ENCODE assay signal across 10 mouse cellular contexts in genomic region chr7:81541924-81542524, GRCm38 (mm10). TPM values are rescaled to one million over a fixed set of nuclear protein-coding genes. Genes with fewer than 3 reads are reported as not detected.
DNase-seq lines count a peak whose midpoint lies in the region; ATAC-seq and TF ChIP-seq lines count a peak whose summit lies in the region.
"Had no signal": no experiment of that assay in that cellular context is flagged by ENCODE, and none has a peak within 500 bp of the region (broad histone marks: within the 10 kb centered on the region; RNA-seq: fewer than 3 reads in every experiment).

No protein-coding gene starts in this region.

- H3K4me3 ChIP-seq in heart, adult 2 months: no peak overlapping the region
- H3K4me3 ChIP-seq in heart, embryonic 12.5 days: no peak overlapping the region
- H3K4me3 ChIP-seq in gastrocnemius, adult 2 months: no peak overlapping the region
- H3K4me3 ChIP-seq in neural tube, embryonic 15.5 days (replicated peaks): no peak overlapping the region
- H3K4me3 ChIP-seq: hindbrain, embryonic 15.5 days had no signal

- TF ChIP-seq POLR2A in heart, adult 2 months (IDR thresholded peaks at IDR 0.05; ENCODE audit: insufficient read depth, low read depth, low read length): no peak

- no peaks in the 10 kb centered on the region for H3K36me3 ChIP-seq in heart, adult 2 months (ENCODE audit: control insufficient read depth, insufficient read depth, low read length)
- peaks cover 84% of the 10 kb centered on the region for H3K36me3 ChIP-seq in heart, embryonic 12.5 days
- no peaks in the 10 kb centered on the region for H3K36me3 ChIP-seq in neural tube, embryonic 15.5 days
- H3K36me3 ChIP-seq: hindbrain, embryonic 15.5 days had no signal

- peak overlapping the region; percentile 32 for H3K27ac ChIP-seq in heart, adult 2 months
- H3K27ac ChIP-seq in heart, embryonic 12.5 days (ENCODE audit: poor library complexity, severe bottlenecking): no peak overlapping the region
- peak overlapping the region; percentile 78 for H3K27ac ChIP-seq in gastrocnemius, adult 2 months
- H3K27ac ChIP-seq in neural tube, embryonic 15.5 days (replicated peaks): no peak overlapping the region
- H3K27ac ChIP-seq: hindbrain, embryonic 15.5 days had no signal

- H3K4me2 ChIP-seq in heart, embryonic 12.5 days: no peak overlapping the region
- no peak overlapping the region for H3K4me2 ChIP-seq in neural tube, embryonic 15.5 days
- H3K4me2 ChIP-seq: hindbrain, embryonic 15.5 days had no signal

- intact Hi-C loops in heart, adult 2 months (cut with DNase I): no loop called here
- intact Hi-C loops in gastrocnemius, adult 2 months (cut with DNase I): loop anchor here (10.0 kb wide), 1 partner anchor 203 kb away; no protein-coding TSS in a partner anchor

- no peak overlapping the region for H3K9ac ChIP-seq in heart, adult 2 months (ENCODE audit: low read depth, low read length)
- H3K9ac ChIP-seq in heart, embryonic 12.5 days: no peak overlapping the region
- no peak overlapping the region for H3K9ac ChIP-seq in neural tube, embryonic 15.5 days (replicated peaks)
- H3K9ac ChIP-seq: hindbrain, embryonic 15.5 days had no signal

- H3K9me3 ChIP-seq in heart, embryonic 12.5 days (replicated peaks): no peaks in the 10 kb centered on the region
- H3K9me3 ChIP-seq in neural tube, embryonic 15.5 days (replicated peaks): no peaks in the 10 kb centered on the region
- H3K9me3 ChIP-seq: hindbrain, embryonic 15.5 days had no signal

- no peaks in the 10 kb centered on the region for H3K27me3 ChIP-seq in heart, adult 2 months (ENCODE audit: control insufficient read depth, insufficient read depth, low read length)
- no peaks in the 10 kb centered on the region for H3K27me3 ChIP-seq in heart, embryonic 12.5 days (replicated peaks)
- H3K27me3 ChIP-seq in neural tube, embryonic 15.5 days (replicated peaks): no peaks in the 10 kb centered on the region
- H3K27me3 ChIP-seq: CH12.LX; hindbrain, embryonic 15.5 days had no signal

- peak; percentile 71 to 85 for DNase-seq in heart, adult 2 months
- peak; percentile 9 to 56 for DNase-seq in adrenal gland, postnatal 36 days
- peak; percentile 95 for DNase-seq in gastrocnemius, adult 2 months
- DNase-seq in layer of hippocampus, adult 9-10 months (ENCODE audit: low spot score): peak; percentile 43
- peak; percentile 71 for DNase-seq in right cerebral cortex, postnatal 14 days

- TF ChIP-seq EP300 in heart, adult 2 months (IDR thresholded peaks at IDR 0.05; ENCODE audit: insufficient read depth, low read depth, low read length): 0 out of 2 replicates have a peak, but pooled peaks have one; percentile 59

- 52% methylated on average over 7 of the region's 7 CpGs for WGBS in heart, adult 2 months
- 85% methylated on average over 7 of the region's 7 CpGs for WGBS in heart, embryonic 12.5 days
- WGBS in neural tube, embryonic 15.5 days: 84% methylated on average over 7 of the region's 7 CpGs

- H3K79me2 ChIP-seq in heart, adult 2 months (replicated peaks; ENCODE audit: control insufficient read depth, insufficient read depth, low read length): no peaks in the 10 kb centered on the region

- ATAC-seq in heart, embryonic 12.5 days (ENCODE audit: insufficient number of reproducible peaks, low FRiP score): no peak
- ATAC-seq in megakaryocyte-erythroid progenitor cell, adult 5-6 weeks (replicated peaks; ENCODE audit: low FRiP score, low TSS enrichment, poor library complexity, severe bottlenecking): no peak
- ATAC-seq in neural tube, embryonic 15.5 days (ENCODE audit: low FRiP score): no peak

- peaks cover 1% of the 10 kb centered on the region; the same call in 1 of the 2 replicates for H3K4me1 ChIP-seq in heart, adult 2 months (ENCODE audit: control insufficient read depth, insufficient read depth, low read length)
- no peaks in the 10 kb centered on the region for H3K4me1 ChIP-seq in heart, embryonic 12.5 days (replicated peaks)
- no peaks in the 10 kb centered on the region for H3K4me1 ChIP-seq in neural tube, embryonic 15.5 days
- H3K4me1 ChIP-seq: hindbrain, embryonic 15.5 days had no signal

- TF ChIP-seq CTCF in heart, adult 2 months (IDR thresholded peaks at IDR 0.05): no peak
- no peak for TF ChIP-seq CTCF in gastrocnemius, adult 2 months (IDR thresholded peaks at IDR 0.05)

RNA-seq across cellular contexts. Expression of gene Fsd2, which starts 24.7 kb away (rescaled TPM):
- 100 to 1,000 TPM; 304 to 322 TPM for total RNA-seq in heart, adult 2 months (2021)
- 85.7 and 184 TPM in 2 replicates for polyA plus RNA-seq in heart, adult 2 months (2012; rRNA removed)
- polyA plus RNA-seq in heart, embryonic 12.5 days (2016; fragmentation: Nextera tagmentation; extraction: Ambion mirVana): 65.0 and 65.8 TPM in 2 replicates
- total RNA-seq in adrenal gland, postnatal 36 days (2021): 1 to 10 TPM in 1 of 2 experiments, under 1 TPM in 1; 0.95 to 1.3 TPM
- total RNA-seq in gastrocnemius, adult 2 months (2021): 100 to 1,000 TPM; 311 to 349 TPM
- not detected in 2 replicates for total RNA-seq in megakaryocyte-erythroid progenitor cell, adult 5-6 weeks (2014; fragmentation: Nextera tagmentation)
- total RNA-seq in megakaryocyte-erythroid progenitor cell, adult 5-6 weeks (2017): 0.19 TPM in 1 of 2 replicates, not detected in the other
- polyA plus RNA-seq in neural tube, embryonic 15.5 days (2015; fragmentation: Nextera tagmentation; extraction: Ambion mirVana): 0.28 and 0.31 TPM in 2 replicates

RNA-seq across cellular contexts. Expression of gene Whamm, which starts 29.0 kb away (rescaled TPM):
- total RNA-seq in heart, adult 2 months (2021): 1 to 10 TPM; 7.2 to 7.8 TPM
- polyA plus RNA-seq in heart, adult 2 months (2012; rRNA removed): 7.7 and 9.2 TPM in 2 replicates
- 6.9 and 7.6 TPM in 2 replicates for polyA plus RNA-seq in heart, embryonic 12.5 days (2016; fragmentation: Nextera tagmentation; extraction: Ambion mirVana)
- 10 to 100 TPM; 20.4 to 21.2 TPM for total RNA-seq in adrenal gland, postnatal 36 days (2021)
- total RNA-seq in gastrocnemius, adult 2 months (2021): 10 to 100 TPM in 1 of 2 experiments, 1 to 10 TPM in 1; 6.9 to 11.2 TPM
- 13.5 and 21.5 TPM in 2 replicates for total RNA-seq in megakaryocyte-erythroid progenitor cell, adult 5-6 weeks (2014; fragmentation: Nextera tagmentation)
- 17.7 and 33.8 TPM in 2 replicates for total RNA-seq in megakaryocyte-erythroid progenitor cell, adult 5-6 weeks (2017)
- polyA plus RNA-seq in neural tube, embryonic 15.5 days (2015; fragmentation: Nextera tagmentation; extraction: Ambion mirVana): 6.6 and 8.1 TPM in 2 replicates

RNA-seq across cellular contexts. Expression of gene BC048679, which starts 43.9 kb away (rescaled TPM):
- not detected for total RNA-seq in heart, adult 2 months (2021)
- polyA plus RNA-seq in heart, adult 2 months (2012; rRNA removed): not detected in 2 replicates
- not detected in 2 replicates for polyA plus RNA-seq in heart, embryonic 12.5 days (2016; fragmentation: Nextera tagmentation; extraction: Ambion mirVana)
- total RNA-seq in adrenal gland, postnatal 36 days (2021): not detected
- total RNA-seq in gastrocnemius, adult 2 months (2021): 10 to 100 TPM in 1 of 2 experiments, 1 to 10 TPM in 1; 1.4 to 10.7 TPM
- total RNA-seq in megakaryocyte-erythroid progenitor cell, adult 5-6 weeks (2014; fragmentation: Nextera tagmentation): not detected in 2 replicates
- not detected in 2 replicates for total RNA-seq in megakaryocyte-erythroid progenitor cell, adult 5-6 weeks (2017)
- polyA plus RNA-seq in neural tube, embryonic 15.5 days (2015; fragmentation: Nextera tagmentation; extraction: Ambion mirVana): not detected in 2 replicates
- total RNA-seq: CH12.LX had no signal
- polyA plus RNA-seq: hindbrain, embryonic 15.5 days had no signal

RNA-seq across cellular contexts. Expression of gene Ap3b2, which starts 48.3 kb away (rescaled TPM):
- under 1 TPM in 1 of 2 experiments, not detected in 1; 0.34 TPM for total RNA-seq in heart, adult 2 months (2021)
- polyA plus RNA-seq in heart, adult 2 months (2012; rRNA removed): 0.12 and 0.41 TPM in 2 replicates
- 4.5 and 5.7 TPM in 2 replicates for polyA plus RNA-seq in heart, embryonic 12.5 days (2016; fragmentation: Nextera tagmentation; extraction: Ambion mirVana)
- 10 to 100 TPM in 1 of 2 experiments, 1 to 10 TPM in 1; 7.2 to 11.0 TPM for total RNA-seq in adrenal gland, postnatal 36 days (2021)
- total RNA-seq in gastrocnemius, adult 2 months (2021): under 1 TPM; 0.20 TPM
- not detected in 2 replicates for total RNA-seq in megakaryocyte-erythroid progenitor cell, adult 5-6 weeks (2014; fragmentation: Nextera tagmentation)
- total RNA-seq in megakaryocyte-erythroid progenitor cell, adult 5-6 weeks (2017): not detected in 2 replicates
- 118 and 147 TPM in 2 replicates for polyA plus RNA-seq in neural tube, embryonic 15.5 days (2015; fragmentation: Nextera tagmentation; extraction: Ambion mirVana)
- total RNA-seq: CH12.LX had no signal

Comparison
In these comparisons a context has a peak if more than half of its experiments do, and no peak if none do; other contexts are left out.
1. H3K27ac ChIP-seq: peak in heart, adult 2 months (single experiment) and gastrocnemius, adult 2 months (single experiment); none in heart, embryonic 12.5 days (single experiment) and neural tube, embryonic 15.5 days (single experiment).
2. DNase-seq: peak in every context shown above with its lines; median percentile 95 in gastrocnemius, adult 2 months; 78 in heart, adult 2 months; 71 in right cerebral cortex, postnatal 14 days; 43 in layer of hippocampus, adult 9-10 months; 32 in adrenal gland, postnatal 36 days.
3. RNA of gene Fsd2, which starts 24.7 kb away (total RNA-seq): 311 to 349 TPM in gastrocnemius, adult 2 months and 304 to 322 TPM in heart, adult 2 months; 0.95 to 1.3 TPM in adrenal gland, postnatal 36 days and 0.19 TPM in megakaryocyte-erythroid progenitor cell, adult 5-6 weeks; every median in the first group is over 100 times any median in the second.